Mouse (Mus musculus): ENCODE data around the gene 1110059G10Rik. TPM values are rescaled to one million over a fixed set of nuclear protein-coding genes. Genes with fewer than 3 reads are reported as not detected.

The 1110059G10Rik gene
- polyA plus RNA-seq (2016; fragmentation: Nextera tagmentation; extraction: Ambion mirVana) = 22.8 and 23.4 TPM in 2 replicates

DNA sequence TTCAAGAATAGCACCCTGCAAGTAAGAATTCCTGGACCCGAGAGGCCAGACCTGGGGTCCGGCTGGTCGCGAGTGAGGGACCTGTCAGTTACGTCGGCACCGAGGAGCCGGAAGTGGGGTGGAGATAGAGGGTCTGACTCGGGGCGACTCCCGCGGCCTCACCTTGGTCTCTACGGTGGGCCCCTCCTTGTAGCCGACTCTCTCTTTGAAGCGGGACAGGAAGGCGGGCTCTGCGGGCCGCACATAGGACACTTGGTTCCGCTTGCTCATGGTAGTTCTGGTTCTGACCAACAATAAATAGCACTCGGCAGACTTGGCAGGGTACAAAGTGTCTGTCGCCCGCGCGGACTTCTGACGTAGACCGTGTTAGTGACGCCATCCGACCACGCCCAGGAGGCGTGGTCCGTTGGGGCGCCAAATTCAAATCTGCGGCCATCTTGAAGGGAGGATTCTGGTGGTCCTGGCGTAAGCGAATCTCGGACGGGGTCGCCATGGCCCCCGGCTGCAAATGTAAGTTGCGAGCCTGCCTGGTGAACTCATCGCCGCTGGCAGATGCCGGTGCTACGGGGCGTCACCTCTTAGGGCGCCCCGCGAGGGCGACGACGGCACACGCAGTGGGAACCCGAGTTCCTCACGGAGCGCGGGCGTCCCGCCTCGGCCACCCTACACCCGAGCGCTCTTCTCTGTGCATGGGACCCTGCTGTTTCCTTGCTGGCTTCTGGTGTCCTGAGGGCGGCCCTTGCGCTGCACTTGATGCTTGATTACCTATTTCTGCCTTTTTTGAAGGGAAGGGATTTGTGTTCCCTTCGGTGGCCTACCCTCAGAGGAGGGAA is at the start of gene 1110059G10Rik, which contains the start of gene Kif15:
1110059G10Rik (minus strand) TSS at position 358 of the 833 bp plus-strand sequence.
Kif15 (plus strand) TSS at position 404 of the 833 bp plus-strand sequence.
- Histone ChIP-seq H3K27ac (replicated peaks) (peak within 1 kb of the TSS; percentile 94), H3K36me3 (peaks cover 29% of the 10 kb centered on the region), H3K4me1 (peaks cover 26% of the 10 kb centered on the region), H3K27me3 (ENCODE audit: low read depth, poor library complexity, severe bottlenecking) (no peaks in the 10 kb centered on the region), H3K4me3 (peak within 1 kb of the TSS; percentile 85), H3K9me3 (replicated peaks) (no peaks in the 10 kb centered on the region)
- under 1% methylated on average over 64 of the region's 64 CpGs for WGBS
- peak; percentile 97 for DNase-seq (ENCODE audit: low spot score)

DNA sequence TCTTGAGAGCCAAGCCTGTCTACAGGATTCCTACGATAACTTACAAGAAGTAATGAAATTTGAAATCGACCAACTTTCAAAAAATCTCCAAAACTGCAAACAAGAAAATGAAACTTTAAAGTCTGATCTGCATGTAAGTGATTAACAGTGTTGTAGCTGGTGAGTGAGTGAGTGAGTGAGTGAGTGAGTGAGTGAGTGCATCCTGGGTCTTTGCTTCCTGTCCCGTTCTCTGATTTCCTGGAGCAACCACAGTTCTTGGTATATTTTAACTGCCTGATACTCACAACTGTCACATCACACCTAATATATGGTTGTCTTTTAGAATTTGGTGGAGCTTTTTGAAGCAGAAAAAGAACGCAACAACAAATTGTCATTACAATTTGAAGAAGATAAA is 48.4 kb upstream of the 1110059G10Rik start:
- Histone ChIP-seq H3K4me3 (no peak overlapping the region), H3K27ac (replicated peaks) (no peak overlapping the region), H3K27me3 (ENCODE audit: low read depth, poor library complexity, severe bottlenecking) (no peaks in the 10 kb centered on the region), H3K9me3 (replicated peaks) (no peaks in the 10 kb centered on the region), H3K36me3 (peaks cover 97% of the 10 kb centered on the region), H3K4me1 (no peaks in the 10 kb centered on the region)
- WGBS = 95% methylated on average over 4 of the region's 4 CpGs
- DNase-seq (ENCODE audit: low spot score) = no peak

DNA sequence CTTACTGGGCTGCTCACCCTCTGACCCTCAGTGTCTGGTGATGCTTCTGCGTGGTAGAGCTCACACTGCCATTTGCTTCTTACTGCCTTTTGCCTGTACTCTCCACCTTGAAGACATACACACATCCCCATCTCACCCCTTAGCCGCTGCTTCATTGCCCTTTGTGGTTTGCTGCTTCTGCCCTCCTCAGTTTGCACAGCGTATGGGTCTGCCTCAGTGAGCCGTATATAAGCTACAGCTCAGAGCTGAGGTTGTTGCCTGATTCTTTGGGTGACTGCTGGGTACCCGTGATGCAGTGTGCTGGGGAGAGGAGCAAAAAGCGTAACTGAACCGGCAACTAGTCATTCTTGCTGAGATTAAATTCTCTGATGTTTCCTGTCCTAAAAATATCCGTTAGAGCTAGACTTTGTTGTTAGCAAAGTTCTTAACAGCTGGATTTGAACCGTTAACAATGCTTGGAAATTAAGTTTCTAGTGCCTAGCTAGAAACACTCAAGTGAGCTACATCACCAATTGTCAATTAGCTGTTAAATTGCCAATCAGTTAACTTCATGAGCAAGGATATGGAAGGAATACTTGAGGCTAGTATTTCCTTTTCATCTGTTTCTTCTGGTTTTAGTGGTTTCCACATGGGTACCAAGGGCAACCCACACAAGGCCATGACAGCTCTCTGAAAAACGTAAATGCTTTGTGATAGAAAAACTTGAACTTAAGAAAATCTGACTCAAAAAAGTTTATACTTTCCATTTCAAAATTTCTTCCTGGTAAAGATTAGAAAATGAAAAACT is 47.8 kb upstream of the 1110059G10Rik start:
- DNase-seq (ENCODE audit: low spot score) = no peak
- no peaks in the 10 kb centered on the region for H3K9me3 ChIP-seq (replicated peaks)
- no peak overlapping the region for H3K27ac ChIP-seq (replicated peaks)
- H3K4me1 ChIP-seq = no peaks in the 10 kb centered on the region
- H3K36me3 ChIP-seq = peaks cover 97% of the 10 kb centered on the region
- H3K4me3 ChIP-seq = no peak overlapping the region
- 95% methylated on average over 10 of the region's 10 CpGs for WGBS
- no peaks in the 10 kb centered on the region for H3K27me3 ChIP-seq (ENCODE audit: low read depth, poor library complexity, severe bottlenecking)

- Histone ChIP-seq H3K27me3 (ENCODE audit: low read depth, poor library complexity, severe bottlenecking) (no peaks in the 10 kb centered on the region), H3K27ac (replicated peaks) (no peak overlapping the region), H3K36me3 (peaks cover 94% of the 10 kb centered on the region), H3K4me3 (no peak overlapping the region), H3K4me1 (peaks cover 2% of the 10 kb centered on the region), H3K9me3 (replicated peaks) (peaks cover 12% of the 10 kb centered on the region)
- WGBS = 90% methylated on average over 3 of the region's 3 CpGs
- no peak for DNase-seq (ENCODE audit: low spot score)
Measured at GRCm38 (mm10) chr9:122928915-122929314, 21.9 kb downstream of the 1110059G10Rik start.

DNA sequence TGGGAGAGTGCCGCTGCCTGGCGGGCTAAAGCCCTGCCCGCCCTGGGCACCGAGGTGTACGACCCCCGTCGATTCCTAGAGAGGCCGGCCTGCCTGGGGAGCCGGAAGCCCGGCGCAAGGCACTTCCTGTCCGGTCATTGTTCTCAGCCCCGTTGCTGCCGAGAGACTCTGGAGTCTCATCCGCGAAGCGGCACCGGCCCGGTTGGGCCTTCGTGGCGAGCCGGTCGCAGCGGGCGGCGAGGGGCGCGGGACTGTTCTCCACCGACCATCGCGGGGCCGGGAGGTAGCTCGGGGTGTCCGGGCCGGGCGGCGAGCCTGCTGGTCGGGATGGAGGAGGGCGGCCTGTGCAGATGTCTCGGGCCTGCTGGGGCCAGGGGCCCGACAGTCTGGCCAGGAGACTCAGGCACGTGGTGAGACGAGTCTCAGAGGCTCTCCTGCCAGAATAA is 27.8 kb downstream of the 1110059G10Rik start, which contains the start of gene Zfp105:
Zfp105 (plus strand) TSS at position 137 of the 446 bp plus-strand sequence.
- Histone ChIP-seq H3K4me3 (peak within 1 kb of the TSS; percentile 94), H3K4me1 (peaks cover 8% of the 10 kb centered on the region), H3K36me3 (peaks cover 38% of the 10 kb centered on the region), H3K27ac (replicated peaks) (peak within 1 kb of the TSS; percentile 99), H3K27me3 (ENCODE audit: low read depth, poor library complexity, severe bottlenecking) (0 out of 2 replicates have a peak, but pooled peaks cover 8% of the 10 kb centered on the region), H3K9me3 (replicated peaks) (no peaks in the 10 kb centered on the region)
- WGBS = 0% methylated on average over 43 of the region's 43 CpGs
- DNase-seq (ENCODE audit: low spot score) = peak; percentile 93

- Histone ChIP-seq H3K27ac (replicated peaks) (peak overlapping the region; percentile 99), H3K9me3 (replicated peaks) (no peaks in the 10 kb centered on the region), H3K27me3 (ENCODE audit: low read depth, poor library complexity, severe bottlenecking) (0 out of 2 replicates have a peak, but pooled peaks cover 8% of the 10 kb centered on the region), H3K4me3 (peak overlapping the region; percentile 94), H3K36me3 (peaks cover 33% of the 10 kb centered on the region), H3K4me1 (peaks cover 8% of the 10 kb centered on the region)
- WGBS = 20% methylated on average over 3 of the region's 3 CpGs
- DNase-seq (ENCODE audit: low spot score) = no peak
Measured at GRCm38 (mm10) chr9:122922436-122922835, 28.4 kb downstream of the 1110059G10Rik start.

DNA sequence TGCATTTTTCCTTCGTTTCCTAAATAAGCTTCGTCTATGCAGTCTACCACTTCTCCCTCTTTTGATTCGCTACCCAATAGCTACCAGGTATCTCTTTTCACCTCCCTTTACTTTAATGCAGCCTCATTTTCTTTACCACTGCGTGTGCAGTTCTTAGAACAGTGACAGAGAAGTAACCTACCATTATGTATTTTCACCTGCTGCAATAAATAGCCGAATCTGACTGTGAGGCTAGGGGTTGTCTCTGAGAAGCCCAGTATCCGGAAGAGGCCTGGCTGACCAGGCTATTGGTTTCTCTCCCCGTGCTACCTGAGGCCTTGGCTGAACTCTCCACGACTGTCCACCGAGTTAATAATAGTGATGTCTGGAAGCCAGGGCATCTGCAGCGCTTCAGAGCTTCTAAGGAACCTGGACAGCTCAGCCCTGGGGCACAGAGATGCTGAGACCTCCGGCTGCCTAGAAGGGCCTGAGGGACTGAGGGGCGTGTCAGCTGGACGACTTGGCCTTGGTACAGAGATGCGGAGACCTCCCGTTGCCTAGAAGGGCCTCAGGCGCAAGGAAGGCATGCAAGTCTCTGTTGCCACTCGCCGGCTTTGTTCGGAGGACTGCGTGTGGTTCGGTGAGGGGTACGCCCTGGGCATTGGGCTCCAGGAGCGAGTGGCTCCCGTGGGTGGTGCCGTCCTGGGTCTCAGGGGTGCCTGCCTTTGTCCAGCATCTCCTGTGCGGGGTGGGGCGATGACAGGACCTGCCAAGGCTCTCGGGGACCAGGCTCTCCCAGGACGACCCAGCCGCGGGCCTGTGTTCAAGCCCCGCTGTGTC is 47.9 kb downstream of the 1110059G10Rik start:
- Histone ChIP-seq H3K27me3 (ENCODE audit: low read depth, poor library complexity, severe bottlenecking) (no peaks in the 10 kb centered on the region), H3K27ac (replicated peaks) (peak overlapping the region; percentile 92), H3K4me1 (peaks cover 14% of the 10 kb centered on the region), H3K4me3 (peak overlapping the region; percentile 74), H3K36me3 (peaks cover 31% of the 10 kb centered on the region), H3K9me3 (replicated peaks) (peaks cover 5% of the 10 kb centered on the region; the same call in 1 of the 2 replicates)
- peak; percentile 87 for DNase-seq (ENCODE audit: low spot score)
- WGBS = 14% methylated on average over 32 of the region's 32 CpGs

- H3K4me3 ChIP-seq = no peak overlapping the region
- no peaks in the 10 kb centered on the region for H3K27me3 ChIP-seq (ENCODE audit: low read depth, poor library complexity, severe bottlenecking)
- peaks cover 7% of the 10 kb centered on the region for H3K9me3 ChIP-seq (replicated peaks)
- peaks cover 14% of the 10 kb centered on the region for H3K4me1 ChIP-seq
- H3K36me3 ChIP-seq = peaks cover 20% of the 10 kb centered on the region
- H3K27ac ChIP-seq (replicated peaks) = no peak overlapping the region
- 94% methylated on average over 2 of the region's 2 CpGs for WGBS
- DNase-seq (ENCODE audit: low spot score) = no peak
Measured at GRCm38 (mm10) chr9:122901047-122901446, 49.8 kb downstream of the 1110059G10Rik start.

Other genes starting within 250 kb of the 1110059G10Rik start
- not detected in 2 replicates for gene Topaz1, start 203.7 kb downstream of the 1110059G10Rik start, polyA plus RNA-seq (2016; fragmentation: Nextera tagmentation; extraction: Ambion mirVana)
- 4.6 and 5.8 TPM in 2 replicates for gene Tcaim, start 145.5 kb downstream of the 1110059G10Rik start, polyA plus RNA-seq (2016; fragmentation: Nextera tagmentation; extraction: Ambion mirVana)
- 0.32 TPM in 1 of 2 replicates, not detected in the other for gene Gm35549, start 107.0 kb downstream of the 1110059G10Rik start, polyA plus RNA-seq (2016; fragmentation: Nextera tagmentation; extraction: Ambion mirVana)
- gene Zfp445, start 85.0 kb downstream of the 1110059G10Rik start, polyA plus RNA-seq (2016; fragmentation: Nextera tagmentation; extraction: Ambion mirVana) = 69.5 and 88.0 TPM in 2 replicates
- 3.6 and 4.6 TPM in 2 replicates for gene Zkscan7, start 65.3 kb downstream of the 1110059G10Rik start, polyA plus RNA-seq (2016; fragmentation: Nextera tagmentation; extraction: Ambion mirVana)
- 33.1 and 35.9 TPM in 2 replicates for gene Zfp105, start 27.9 kb downstream of the 1110059G10Rik start, polyA plus RNA-seq (2016; fragmentation: Nextera tagmentation; extraction: Ambion mirVana)
- 88.7 and 88.9 TPM in 2 replicates for gene Kif15, start within 50 bp of the 1110059G10Rik start, polyA plus RNA-seq (2016; fragmentation: Nextera tagmentation; extraction: Ambion mirVana)
- 18.6 and 20.3 TPM in 2 replicates for gene Tmem42, start 70.3 kb upstream of the 1110059G10Rik start, polyA plus RNA-seq (2016; fragmentation: Nextera tagmentation; extraction: Ambion mirVana)
- gene Tgm4, start 83.7 kb upstream of the 1110059G10Rik start, polyA plus RNA-seq (2016; fragmentation: Nextera tagmentation; extraction: Ambion mirVana) = 0.68 and 0.70 TPM in 2 replicates
- gene Zdhhc3, start 162.2 kb upstream of the 1110059G10Rik start, polyA plus RNA-seq (2016; fragmentation: Nextera tagmentation; extraction: Ambion mirVana) = 79.2 and 81.9 TPM in 2 replicates
- 138 and 157 TPM in 2 replicates for gene Exosc7, start 162.2 kb upstream of the 1110059G10Rik start, polyA plus RNA-seq (2016; fragmentation: Nextera tagmentation; extraction: Ambion mirVana)
- gene Clec3b, start 199.9 kb upstream of the 1110059G10Rik start, polyA plus RNA-seq (2016; fragmentation: Nextera tagmentation; extraction: Ambion mirVana) = 0.20 TPM in 1 of 2 replicates, not detected in the other

Data from midbrain, embryonic 10.5 days (tissue).